Mouse (Mus musculus): ENCODE measurements around the gene Gfer. TPM values are rescaled to one million over a fixed set of nuclear protein-coding genes. Genes with fewer than 3 reads are reported as not detected.

Gfer gene
- 26.7 and 30.9 TPM in 2 replicates for polyA plus RNA-seq (2012; rRNA removed)

DNA sequence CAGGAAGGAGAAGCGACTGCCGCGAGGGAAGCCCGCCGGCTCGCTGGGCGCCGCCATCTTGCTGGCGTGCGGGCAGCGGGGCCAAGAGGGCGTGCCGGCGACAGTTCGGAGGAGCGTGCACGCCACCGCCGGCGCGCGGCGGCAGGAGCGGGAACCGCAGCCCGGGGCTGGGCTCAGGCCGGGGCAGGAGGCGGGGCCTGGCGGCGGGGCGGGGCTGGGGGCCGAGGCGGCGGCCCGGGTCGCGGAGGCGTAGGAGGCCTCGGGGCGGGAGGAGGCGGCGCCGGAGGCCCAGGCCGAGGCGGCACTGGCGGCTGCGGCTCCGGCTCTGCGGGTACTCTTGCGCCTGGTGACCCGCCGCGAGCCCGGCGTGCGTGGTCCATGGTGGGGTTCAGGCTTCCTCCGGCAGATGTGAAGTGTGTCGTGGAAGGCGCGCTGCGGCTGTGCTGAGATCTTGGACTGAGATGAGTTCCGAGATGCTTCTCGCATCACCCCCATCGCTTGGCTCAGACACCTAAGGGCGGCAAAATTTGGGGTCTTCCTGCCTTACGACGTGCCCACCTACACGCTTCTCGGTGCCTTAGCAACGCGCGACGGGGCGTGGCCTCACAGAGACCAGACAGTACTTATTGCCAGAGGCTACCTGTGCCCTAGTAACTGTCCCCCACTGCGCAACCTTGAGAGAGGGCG is at the start of gene Gfer, which contains the start of gene Noxo1:
Gfer (minus strand) TSS at position 146 of the 687 bp plus-strand sequence.
Noxo1 (plus strand) TSS at position 224 of the 687 bp plus-strand sequence.
- Histone ChIP-seq H3K4me3 (replicated peaks; ENCODE audit: insufficient read depth, low read depth, low read length) (peak within 1 kb of the TSS; percentile 67), H3K4me1 (ENCODE audit: control insufficient read depth, insufficient read depth, low read length) (no peaks in the 10 kb centered on the region), H3K27me3 (ENCODE audit: control insufficient read depth, insufficient read depth, low read length) (no peaks in the 10 kb centered on the region), H3K27ac (ENCODE audit: insufficient read depth, low read length) (peak within 1 kb of the TSS; percentile 64)
- DNase-seq: peak; percentile 87 to 90
- no peak; the same call in 1 of the 2 replicates for TF ChIP-seq POLR2A (IDR thresholded peaks at IDR 0.05; ENCODE audit: borderline replicate concordance, insufficient read depth, low read length)
- 0 out of 2 replicates have a peak, but pooled peaks have one; percentile 11 for TF ChIP-seq CTCF (IDR thresholded peaks at IDR 0.05; ENCODE audit: borderline replicate concordance, insufficient read depth, low read depth, low read length)
- under 1% methylated on average over 71 of the region's 76 CpGs for WGBS

DNA sequence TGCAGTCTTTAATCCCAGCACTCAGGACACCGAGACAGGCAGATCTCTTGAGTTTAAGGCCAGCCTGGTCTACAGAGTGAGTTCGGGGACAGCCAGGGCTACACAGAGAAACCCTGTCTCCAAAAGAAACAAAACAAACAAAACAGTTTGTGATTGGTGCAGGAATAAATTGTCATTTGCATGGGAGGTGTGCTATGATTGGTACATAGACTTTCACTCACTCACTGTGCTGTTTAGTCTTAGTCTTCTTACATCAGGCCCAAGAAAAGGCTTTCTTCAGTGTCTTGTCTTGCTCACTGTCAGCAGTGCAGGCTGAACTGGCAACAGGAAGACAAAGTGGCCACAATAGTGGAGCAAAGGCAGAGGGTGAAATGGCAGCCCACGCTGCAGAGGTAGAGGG is 48.4 kb upstream of the Gfer start:
- Histone ChIP-seq H3K27ac (ENCODE audit: insufficient read depth, low read length) (no peak overlapping the region), H3K4me3 (replicated peaks; ENCODE audit: insufficient read depth, low read depth, low read length) (no peak overlapping the region), H3K4me1 (ENCODE audit: control insufficient read depth, insufficient read depth, low read length) (no peaks in the 10 kb centered on the region), H3K27me3 (ENCODE audit: control insufficient read depth, insufficient read depth, low read length) (no peaks in the 10 kb centered on the region)
- TF ChIP-seq CTCF (IDR thresholded peaks at IDR 0.05; ENCODE audit: borderline replicate concordance, insufficient read depth, low read depth, low read length): no peak
- TF ChIP-seq POLR2A (IDR thresholded peaks at IDR 0.05; ENCODE audit: borderline replicate concordance, insufficient read depth, low read length): no peak
- WGBS: 65% methylated on average over 3 of the region's 3 CpGs
- DNase-seq: no peak

DNA sequence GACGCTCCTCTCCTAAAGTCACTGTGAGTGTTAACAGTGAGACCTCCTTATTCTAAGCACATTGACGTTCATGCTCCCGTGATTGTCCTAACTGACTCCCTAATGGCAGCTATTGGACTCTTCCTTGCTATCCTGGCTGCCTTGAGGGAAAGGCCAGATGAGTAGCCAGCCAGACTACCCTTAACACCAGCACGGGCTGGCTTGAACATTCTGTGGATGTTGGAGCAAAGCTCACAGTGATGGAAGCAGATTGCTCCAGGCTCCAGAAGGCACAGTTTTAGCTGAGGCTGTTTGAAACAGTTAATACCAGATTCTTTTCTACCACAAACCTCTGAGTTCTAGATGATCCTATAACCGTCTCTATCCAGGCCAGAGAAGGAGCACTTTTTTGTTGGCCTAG is 47.9 kb upstream of the Gfer start:
- no peak for DNase-seq
- H3K27me3 ChIP-seq (ENCODE audit: control insufficient read depth, insufficient read depth, low read length): no peaks in the 10 kb centered on the region
- WGBS: 72% methylated on average over 5 of the region's 5 CpGs
- no peak for TF ChIP-seq POLR2A (IDR thresholded peaks at IDR 0.05; ENCODE audit: borderline replicate concordance, insufficient read depth, low read length)
- TF ChIP-seq CTCF (IDR thresholded peaks at IDR 0.05; ENCODE audit: borderline replicate concordance, insufficient read depth, low read depth, low read length): no peak
- H3K4me3 ChIP-seq (replicated peaks; ENCODE audit: insufficient read depth, low read depth, low read length): no peak overlapping the region
- H3K27ac ChIP-seq (ENCODE audit: insufficient read depth, low read length): no peak overlapping the region
- no peaks in the 10 kb centered on the region for H3K4me1 ChIP-seq (ENCODE audit: control insufficient read depth, insufficient read depth, low read length)

DNA sequence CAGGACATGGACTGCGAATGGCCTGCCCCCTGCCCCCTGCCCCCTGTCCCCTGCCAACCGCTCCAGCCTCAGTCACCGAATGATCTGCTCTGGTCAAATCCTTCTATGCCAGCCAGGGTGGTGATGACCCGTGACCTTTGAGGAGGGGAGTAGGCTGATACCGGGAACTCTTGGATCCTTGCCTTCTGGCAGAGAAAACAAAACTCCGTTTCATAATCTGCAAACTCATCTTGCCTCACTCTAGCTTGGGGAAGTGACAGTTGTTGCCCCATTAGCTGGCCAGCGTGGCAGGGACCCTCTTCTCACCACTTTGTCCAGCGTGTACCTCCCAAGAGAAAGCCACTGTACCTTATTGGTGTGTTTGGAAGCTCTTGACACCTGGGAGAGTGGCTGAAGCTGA is 46.4 kb upstream of the Gfer start:
- no peak for DNase-seq
- WGBS: 63% methylated on average over 8 of the region's 8 CpGs
- no peak for TF ChIP-seq POLR2A (IDR thresholded peaks at IDR 0.05; ENCODE audit: borderline replicate concordance, insufficient read depth, low read length)
- TF ChIP-seq CTCF (IDR thresholded peaks at IDR 0.05; ENCODE audit: borderline replicate concordance, insufficient read depth, low read depth, low read length): no peak
- no peaks in the 10 kb centered on the region for H3K4me1 ChIP-seq (ENCODE audit: control insufficient read depth, insufficient read depth, low read length)
- no peak overlapping the region for H3K27ac ChIP-seq (ENCODE audit: insufficient read depth, low read length)
- no peak overlapping the region for H3K4me3 ChIP-seq (replicated peaks; ENCODE audit: insufficient read depth, low read depth, low read length)
- H3K27me3 ChIP-seq (ENCODE audit: control insufficient read depth, insufficient read depth, low read length): no peaks in the 10 kb centered on the region

DNA sequence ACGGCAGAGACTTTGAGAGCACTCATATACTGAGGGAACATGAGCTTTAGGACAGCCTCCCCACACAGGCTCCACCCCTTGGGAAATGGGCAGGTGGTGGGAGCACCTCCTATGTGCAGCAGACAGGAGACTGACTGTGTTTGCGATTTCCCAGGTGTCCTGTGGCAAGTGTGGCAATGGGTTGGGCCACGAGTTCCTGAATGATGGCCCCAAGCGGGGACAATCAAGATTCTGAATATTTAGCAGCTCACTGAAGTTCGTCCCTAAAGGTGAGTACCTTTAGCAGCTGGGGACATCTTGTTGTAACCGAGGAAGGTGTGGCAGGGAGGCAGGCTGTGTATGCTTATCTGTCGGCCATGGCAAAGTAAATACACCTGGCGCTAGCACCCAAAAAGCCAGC is 44.0 kb upstream of the Gfer start:
- TF ChIP-seq POLR2A (IDR thresholded peaks at IDR 0.05; ENCODE audit: borderline replicate concordance, insufficient read depth, low read length) (no peak), CTCF (IDR thresholded peaks at IDR 0.05; ENCODE audit: borderline replicate concordance, insufficient read depth, low read depth, low read length) (no peak)
- Histone ChIP-seq H3K27me3 (ENCODE audit: control insufficient read depth, insufficient read depth, low read length) (no peaks in the 10 kb centered on the region), H3K4me3 (replicated peaks; ENCODE audit: insufficient read depth, low read depth, low read length) (no peak overlapping the region), H3K27ac (ENCODE audit: insufficient read depth, low read length) (no peak overlapping the region), H3K4me1 (ENCODE audit: control insufficient read depth, insufficient read depth, low read length) (no peaks in the 10 kb centered on the region)
- WGBS: 86% methylated on average over 8 of the region's 8 CpGs
- DNase-seq: no peak

DNA sequence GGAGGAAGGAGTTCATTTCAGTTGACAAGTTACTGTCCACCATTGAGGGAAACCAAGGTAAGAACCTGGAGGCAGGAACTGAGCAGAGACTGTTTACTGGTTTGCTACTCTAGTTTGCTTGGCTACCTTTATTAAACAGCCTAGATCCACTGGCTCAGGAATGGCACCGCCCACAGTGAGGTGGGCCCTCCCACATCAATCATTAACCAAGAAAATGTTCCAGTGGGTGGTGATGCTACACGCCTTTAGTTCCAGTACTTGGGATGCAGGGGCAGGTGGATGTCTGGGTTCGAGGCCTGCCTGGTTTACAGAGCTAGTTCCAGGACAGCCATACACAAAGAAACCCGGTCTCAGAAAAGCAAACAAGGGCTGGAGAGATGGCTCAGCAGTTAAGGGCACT is 42.3 kb upstream of the Gfer start:
- no peak for DNase-seq
- WGBS: 88% methylated on average over 4 of the region's 4 CpGs
- H3K27me3 ChIP-seq (ENCODE audit: control insufficient read depth, insufficient read depth, low read length): no peaks in the 10 kb centered on the region
- no peaks in the 10 kb centered on the region for H3K4me1 ChIP-seq (ENCODE audit: control insufficient read depth, insufficient read depth, low read length)
- no peak for TF ChIP-seq POLR2A (IDR thresholded peaks at IDR 0.05; ENCODE audit: borderline replicate concordance, insufficient read depth, low read length)
- no peak for TF ChIP-seq CTCF (IDR thresholded peaks at IDR 0.05; ENCODE audit: borderline replicate concordance, insufficient read depth, low read depth, low read length)
- no peak overlapping the region for H3K27ac ChIP-seq (ENCODE audit: insufficient read depth, low read length)
- H3K4me3 ChIP-seq (replicated peaks; ENCODE audit: insufficient read depth, low read depth, low read length): no peak overlapping the region

DNA sequence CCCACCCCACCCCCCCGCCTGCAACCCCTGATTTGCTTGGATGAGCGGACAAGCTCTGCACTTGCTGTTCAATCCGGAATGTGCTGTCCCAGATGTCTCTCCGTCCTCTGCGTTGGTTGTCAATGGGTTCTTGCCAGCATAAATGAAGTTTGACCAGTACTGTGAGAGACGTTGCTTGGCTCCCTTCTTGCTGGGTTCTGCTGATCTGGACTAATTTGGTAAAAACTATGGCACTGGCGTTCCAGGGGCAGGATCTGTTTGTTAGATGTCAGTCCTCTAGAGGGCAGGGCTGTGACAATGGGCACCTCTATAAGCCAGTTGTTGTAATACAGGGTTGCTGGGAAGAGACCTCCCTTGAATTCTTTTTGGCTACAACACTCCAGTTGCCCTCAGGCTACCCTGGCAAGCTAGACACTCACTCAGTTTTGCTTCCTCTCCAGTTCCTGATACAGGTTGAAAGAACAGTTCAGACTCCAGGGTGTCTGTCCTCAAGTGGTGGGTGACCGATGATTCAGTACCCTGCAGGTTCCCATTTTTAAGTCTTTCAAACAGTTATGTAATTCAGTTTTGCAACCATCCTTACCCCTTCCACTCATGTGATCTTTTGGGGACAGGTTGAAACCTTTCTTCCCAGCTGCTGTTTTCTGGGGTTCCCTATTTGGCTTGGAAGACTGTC is 41.3 kb upstream of the Gfer start:
- Histone ChIP-seq H3K27ac (ENCODE audit: insufficient read depth, low read length) (no peak overlapping the region), H3K27me3 (ENCODE audit: control insufficient read depth, insufficient read depth, low read length) (no peaks in the 10 kb centered on the region), H3K4me3 (replicated peaks; ENCODE audit: insufficient read depth, low read depth, low read length) (peak overlapping the region; percentile 95), H3K4me1 (ENCODE audit: control insufficient read depth, insufficient read depth, low read length) (no peaks in the 10 kb centered on the region)
- 16% methylated on average over 8 of the region's 8 CpGs for WGBS
- no peak for DNase-seq
- 0 out of 2 replicates have a peak, but pooled peaks have one; percentile 10 for TF ChIP-seq CTCF (IDR thresholded peaks at IDR 0.05; ENCODE audit: borderline replicate concordance, insufficient read depth, low read depth, low read length)
- no peak for TF ChIP-seq POLR2A (IDR thresholded peaks at IDR 0.05; ENCODE audit: borderline replicate concordance, insufficient read depth, low read length)

All from cerebellum, adult 2 months (tissue).